Mouse (Mus musculus): ENCODE measurements around the gene Mrpl30.

Gene Mrpl30

GRCm38 (mm10) chr1:37890025-37890652, at the start of gene Mrpl30, which contains the start of gene Mitd1:
Gene Mrpl30 (plus strand): TSS chr1:37890477.
Gene Mitd1 (minus strand): TSS chr1:37890411.
- DNase-seq = peak; percentile 92 to 94

GRCm38 (mm10) chr1:37846878-37847277, 43.4 kb upstream of the Mrpl30 start:
- peak in 1 of 2 experiments; percentile 34 for DNase-seq

GRCm38 (mm10) chr1:37850696-37851095, 39.6 kb upstream of the Mrpl30 start:
- DNase-seq = no peak

GRCm38 (mm10) chr1:37864511-37865400, 25.5 kb upstream of the Mrpl30 start:
- peak; percentile 99 to 100 for DNase-seq

- DNase-seq = no peak
Observed at GRCm38 (mm10) chr1:37865401-37866215, 24.7 kb upstream of the Mrpl30 start.

GRCm38 (mm10) chr1:37866286-37866685, 24.0 kb upstream of the Mrpl30 start, which contains the start of gene Tsga10:
Gene Tsga10 (minus strand): TSS chr1:37866429.
- DNase-seq = no peak

- DNase-seq = peak; percentile 41 to 80
Observed at GRCm38 (mm10) chr1:37867056-37867455, 23.2 kb upstream of the Mrpl30 start.

- no peak for DNase-seq
Observed at GRCm38 (mm10) chr1:37867684-37868322, 22.5 kb upstream of the Mrpl30 start.

- no peak for DNase-seq
Observed at GRCm38 (mm10) chr1:37868640-37869039, 21.6 kb upstream of the Mrpl30 start.

GRCm38 (mm10) chr1:37869362-37869761, 20.9 kb upstream of the Mrpl30 start:
- no peak for DNase-seq

GRCm38 (mm10) chr1:37871704-37872103, 18.6 kb upstream of the Mrpl30 start, which contains the start of gene Lipt1:
Gene Lipt1 (plus strand): TSS chr1:37871738.
- peak in 1 of 2 experiments; percentile 38 for DNase-seq

GRCm38 (mm10) chr1:37872131-37873067, 17.9 kb upstream of the Mrpl30 start:
- peak; percentile 90 for DNase-seq

- DNase-seq = no peak
Observed at GRCm38 (mm10) chr1:37873157-37873556, 17.1 kb upstream of the Mrpl30 start.

GRCm38 (mm10) chr1:37877736-37878460, 12.4 kb upstream of the Mrpl30 start:
- DNase-seq = no peak

GRCm38 (mm10) chr1:37883411-37883810, 6.9 kb upstream of the Mrpl30 start:
- no peak for DNase-seq

GRCm38 (mm10) chr1:37884451-37884850, 5.8 kb upstream of the Mrpl30 start:
- DNase-seq = no peak

- DNase-seq = no peak
Observed at GRCm38 (mm10) chr1:37889206-37889605, 1.1 kb upstream of the Mrpl30 start.

- no peak for DNase-seq
Observed at GRCm38 (mm10) chr1:37891400-37891799, 1.1 kb downstream of the Mrpl30 start.

- DNase-seq = no peak
Observed at GRCm38 (mm10) chr1:37894606-37895005, 4.3 kb downstream of the Mrpl30 start.

GRCm38 (mm10) chr1:37899816-37900215, 9.5 kb downstream of the Mrpl30 start:
- DNase-seq = no peak
